Mouse (Mus musculus): ENCODE results near the gene Tbc1d32. TPM values are rescaled to one million over a fixed set of nuclear protein-coding genes. Genes with fewer than 3 reads are reported as not detected.

Gene Tbc1d32
- polyA plus RNA-seq, 1 experiment = not detected

DNA sequence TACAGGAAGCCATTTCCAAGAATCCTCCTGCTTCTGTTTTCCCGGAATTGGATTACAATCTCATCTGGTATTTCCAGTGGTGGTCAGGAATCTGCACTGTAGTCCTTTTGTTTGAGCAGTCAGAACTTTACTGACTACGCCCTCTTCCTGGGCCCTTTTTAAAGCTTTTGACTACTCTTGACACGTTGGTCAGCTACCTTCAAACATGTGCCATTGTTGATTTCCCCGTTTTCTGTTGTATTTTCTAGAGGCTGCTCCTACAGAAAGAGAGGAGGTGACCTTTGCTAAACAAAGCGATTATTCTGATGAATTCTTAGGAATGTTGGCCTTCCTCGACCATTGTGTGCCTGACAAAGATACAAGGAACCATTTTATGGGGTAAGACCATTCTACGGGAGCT is 250.5 kb downstream of the Tbc1d32 start:
- H3K4me1 ChIP-seq (ENCODE audit: control insufficient read depth, insufficient read depth, low read length) = no peaks in the 10 kb centered on the region
- no peak overlapping the region for H3K27ac ChIP-seq (ENCODE audit: insufficient read depth, low read depth, low read length)
- TF ChIP-seq CTCF (IDR thresholded peaks at IDR 0.05; ENCODE audit: insufficient read depth, low read depth, low read length) (no peak), POLR2A (IDR thresholded peaks at IDR 0.05; ENCODE audit: insufficient read depth, low read depth, low read length) (no peak)
- 84% methylated on average over 7 of the region's 7 CpGs for WGBS
- H3K4me3 ChIP-seq (ENCODE audit: insufficient read depth, low read depth, low read length) = no peak overlapping the region

Other genes starting within 250 kb of the Tbc1d32 start
- not detected in 2 replicates for gene Msl3l2, start 121.8 kb downstream of the Tbc1d32 start, polyA plus RNA-seq (2012; ENCODE audit: insufficient read depth, insufficient read length, low replicate concordance, missing spikeins)
- gene Gja1, start 148.6 kb upstream of the Tbc1d32 start, polyA plus RNA-seq (2012; ENCODE audit: insufficient read depth, insufficient read length, low replicate concordance, missing spikeins) = not detected in 2 replicates

All from olfactory bulb, adult 2 months (tissue).